Mouse (Mus musculus): Measurements from ENCODE around the gene Tbx22. TPM values are rescaled to one million over a fixed set of nuclear protein-coding genes. Genes with fewer than 3 reads are reported as not detected.

The Tbx22 gene
- not detected for polyA plus RNA-seq (2014; fragmentation: Illumina TruSeq; extraction: RNeasy Lipid Tissue Mini Kit (QIAGEN cat#74804); ENCODE audit: low read depth, low replicate concordance)

DNA sequence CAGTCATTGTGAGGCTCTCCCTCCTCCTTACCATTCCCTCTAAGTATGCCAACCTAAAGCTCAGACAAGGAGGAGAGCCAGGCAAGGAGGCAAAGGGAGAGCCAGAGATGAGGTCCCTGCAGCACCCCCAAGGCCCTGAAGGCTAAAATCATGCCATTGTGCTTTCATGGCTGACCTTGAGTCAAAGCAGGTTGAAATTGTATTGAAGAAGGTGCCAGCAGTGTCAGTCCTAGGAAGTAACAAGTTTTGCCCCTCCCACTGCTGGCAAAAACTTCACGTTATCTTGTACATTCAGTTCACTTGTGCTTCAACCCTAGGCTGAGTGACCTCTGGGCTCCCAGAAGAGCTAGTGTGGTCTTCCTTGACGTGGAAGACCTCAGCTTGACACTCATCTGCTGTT lies at the start of gene Tbx22:
Gene Tbx22 (plus strand): TSS at position 301 of the 400 bp plus-strand sequence.

Other genes with a start within 250 kb of the Tbx22 start
- not detected for gene Tent5d, start 124.6 kb downstream of the Tbx22 start, polyA plus RNA-seq (2014; fragmentation: Illumina TruSeq; extraction: RNeasy Lipid Tissue Mini Kit (QIAGEN cat#74804); ENCODE audit: low read depth, low replicate concordance)
- 68.7 TPM for gene 2610002M06Rik, start 148.4 kb downstream of the Tbx22 start, polyA plus RNA-seq (2014; fragmentation: Illumina TruSeq; extraction: RNeasy Lipid Tissue Mini Kit (QIAGEN cat#74804); ENCODE audit: low read depth, low replicate concordance)

Data from sigmoid colon, adult 10 weeks (tissue).